Mouse (Mus musculus): Measurements from ENCODE around the gene Elf5.

Elf5 gene

DNA sequence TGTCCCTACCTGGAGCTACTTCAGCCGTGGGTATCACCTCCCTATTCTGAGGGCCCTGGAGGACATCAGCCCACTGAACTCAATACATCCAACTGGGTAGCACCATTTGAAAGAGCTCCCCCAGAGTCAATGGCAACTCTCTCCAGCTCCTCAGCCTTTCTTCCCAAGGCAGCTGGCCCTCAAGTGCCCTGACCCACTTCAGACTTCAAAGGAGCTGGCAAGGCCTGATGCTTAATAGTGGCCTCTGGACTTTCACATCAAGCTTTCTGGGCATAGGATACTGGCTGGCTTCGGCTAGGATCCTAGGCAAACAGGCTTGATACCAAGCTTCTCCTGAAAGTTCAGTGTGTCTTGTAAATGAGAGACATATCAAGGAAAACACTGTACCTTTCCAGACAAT, 23.6 kb downstream of the Elf5 start:
- no peak for DNase-seq (ENCODE audit: low read depth, low spot score)

- no peak for DNase-seq (ENCODE audit: low read depth, low spot score)
Observed at GRCm38 (mm10) chr2:103436534-103436933, 25.0 kb downstream of the Elf5 start.

DNA sequence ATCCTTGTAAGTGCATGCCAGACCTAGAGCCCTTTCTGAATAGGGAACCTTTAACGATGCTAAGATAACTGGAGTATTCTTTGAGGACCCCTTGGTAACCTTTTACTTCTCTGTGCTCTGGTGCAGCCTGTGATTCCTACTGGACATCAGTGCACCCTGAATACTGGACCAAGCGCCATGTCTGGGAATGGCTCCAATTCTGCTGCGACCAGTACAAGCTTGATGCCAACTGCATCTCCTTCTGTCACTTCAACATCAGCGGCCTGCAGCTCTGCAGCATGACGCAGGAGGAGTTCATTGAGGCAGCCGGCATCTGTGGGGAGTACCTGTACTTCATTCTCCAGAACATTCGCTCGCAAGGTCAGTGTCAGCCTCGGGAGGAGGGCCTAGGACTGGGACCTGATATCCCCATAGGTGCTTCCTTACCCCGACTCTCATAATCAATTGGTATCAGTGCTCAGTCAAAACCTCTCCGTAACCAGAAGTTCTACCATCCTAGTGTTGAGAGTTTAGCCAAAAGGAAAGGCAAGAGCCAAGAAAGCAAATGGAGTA, 27.7 kb downstream of the Elf5 start:
- no peak for DNase-seq (ENCODE audit: low read depth, low spot score)

DNA sequence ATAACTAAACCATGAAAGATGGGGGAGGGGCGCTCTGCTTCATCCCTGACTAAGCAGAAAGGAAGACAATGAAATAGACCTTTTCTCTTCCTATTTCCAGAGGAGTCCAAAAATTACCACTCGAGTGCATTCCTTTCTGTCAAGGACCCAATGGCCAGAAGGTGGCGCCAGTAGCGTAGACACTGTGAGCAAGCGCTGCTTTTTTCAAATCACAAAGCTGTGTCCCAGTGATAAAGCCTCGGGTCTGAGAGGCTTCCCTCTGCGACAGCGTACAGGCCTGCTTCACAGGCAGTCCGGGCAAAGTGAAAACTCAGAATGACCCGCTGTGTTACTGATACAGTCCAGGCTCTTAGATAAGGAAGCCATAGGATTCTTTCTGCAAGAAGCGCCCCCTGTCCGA, 28.2 kb downstream of the Elf5 start:
- peak; percentile 46 for DNase-seq (ENCODE audit: low read depth, low spot score)

DNA sequence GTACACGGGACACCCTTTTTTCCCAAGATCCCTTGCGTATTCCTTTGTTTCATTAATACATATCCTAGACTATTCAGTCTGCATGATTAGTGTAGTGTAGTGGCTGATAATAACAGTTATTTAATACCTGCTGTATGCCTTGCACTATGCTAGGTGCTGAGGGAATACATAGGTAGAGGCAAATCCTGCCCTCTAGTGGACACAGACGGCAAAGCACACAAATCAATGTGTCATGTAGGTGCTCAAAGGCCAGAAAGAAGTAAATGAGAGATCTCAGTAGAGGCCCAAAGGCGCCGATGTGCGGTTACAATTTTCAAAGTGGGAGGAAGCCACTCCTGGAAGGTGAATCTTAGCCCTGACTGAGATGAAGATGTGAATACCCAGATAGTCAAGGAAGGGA, 34.3 kb downstream of the Elf5 start:
- no peak for DNase-seq (ENCODE audit: low read depth, low spot score)

DNA sequence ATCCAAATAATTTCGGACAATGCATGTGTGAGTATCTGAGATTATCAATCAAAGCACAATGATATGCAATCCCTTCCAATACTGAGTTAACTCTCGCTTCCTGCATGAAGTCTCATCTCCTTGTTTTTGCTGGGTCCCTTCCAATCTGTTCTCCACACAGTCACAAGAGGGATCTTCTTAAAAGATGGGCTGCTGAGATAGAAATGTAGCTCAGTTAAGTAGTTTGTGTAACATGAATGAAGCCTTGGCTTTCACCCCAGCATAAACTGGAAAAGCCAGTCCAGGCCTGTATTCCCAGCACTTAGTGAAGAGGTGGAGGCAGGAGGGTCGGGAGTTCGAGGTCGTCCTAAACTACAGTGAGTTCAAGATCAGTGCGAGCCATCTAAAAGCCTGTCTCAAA, 34.8 kb downstream of the Elf5 start:
- no peak for DNase-seq (ENCODE audit: low read depth, low spot score)

GRCm38 (mm10) chr2:103448947-103449560, 37.6 kb downstream of the Elf5 start:
- DNase-seq (ENCODE audit: low read depth, low spot score), result no peak

- no peak for DNase-seq (ENCODE audit: low read depth, low spot score)
Observed at GRCm38 (mm10) chr2:103449813-103450212, 38.3 kb downstream of the Elf5 start.

- DNase-seq (ENCODE audit: low read depth, low spot score), result no peak
Observed at GRCm38 (mm10) chr2:103450267-103450666, 38.8 kb downstream of the Elf5 start.

DNA sequence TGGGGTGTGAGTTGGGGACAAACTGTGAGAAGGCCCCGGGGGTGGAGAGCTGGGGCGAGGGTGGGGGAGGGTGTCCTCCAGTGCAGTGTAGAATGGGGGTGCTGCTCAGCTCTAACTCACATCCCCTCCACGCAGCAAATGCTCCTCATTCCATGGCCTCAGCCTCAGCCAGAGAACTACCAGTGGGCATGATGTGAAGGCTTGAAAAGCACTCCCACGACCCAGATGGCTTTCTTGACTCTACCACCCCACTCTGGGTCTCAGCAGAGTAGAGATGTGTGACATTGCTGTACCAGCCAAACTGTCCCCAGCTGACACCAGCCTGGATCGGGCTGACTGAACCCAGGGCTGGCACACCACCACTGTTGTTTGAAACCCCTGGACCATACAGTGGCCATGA, 41.1 kb downstream of the Elf5 start:
- DNase-seq (ENCODE audit: low read depth, low spot score), result peak; percentile 40

GRCm38 (mm10) chr2:103455748-103456147, 44.3 kb downstream of the Elf5 start:
- DNase-seq (ENCODE audit: low read depth, low spot score), result no peak

GRCm38 (mm10) chr2:103456646-103457045, 45.2 kb downstream of the Elf5 start:
- DNase-seq (ENCODE audit: low read depth, low spot score), result peak; percentile 32

- DNase-seq (ENCODE audit: low read depth, low spot score), result no peak
Observed at GRCm38 (mm10) chr2:103457048-103457447, 45.6 kb downstream of the Elf5 start.

GRCm38 (mm10) chr2:103457628-103458027, 46.1 kb downstream of the Elf5 start:
- no peak for DNase-seq (ENCODE audit: low read depth, low spot score)

DNA sequence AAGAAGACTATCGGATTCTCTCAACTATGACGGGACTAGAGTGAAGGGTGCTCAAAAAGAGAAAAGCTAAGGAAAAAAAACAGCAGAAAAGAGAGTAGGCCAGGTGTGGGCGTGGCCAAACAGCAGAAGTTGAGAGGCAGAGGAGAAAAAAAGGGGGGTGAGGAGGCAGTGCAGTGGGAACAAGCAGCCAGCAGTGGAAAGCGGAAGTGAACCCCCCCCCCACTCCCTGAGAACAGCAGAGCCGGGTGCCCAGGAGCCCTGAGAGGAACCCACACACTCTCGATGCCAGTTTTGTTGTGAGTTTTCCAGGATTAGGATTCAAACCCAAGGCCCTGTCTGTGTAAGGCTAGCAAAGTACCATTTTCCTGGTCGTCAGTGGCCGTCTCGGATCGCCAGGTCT, 47.6 kb downstream of the Elf5 start:
- DNase-seq (ENCODE audit: low read depth, low spot score), result no peak

- DNase-seq (ENCODE audit: low read depth, low spot score), result no peak
Observed at GRCm38 (mm10) chr2:103461210-103461609, 49.7 kb downstream of the Elf5 start.

- no peak for DNase-seq (ENCODE audit: low read depth, low spot score)
Observed at GRCm38 (mm10) chr2:103461743-103462142, 50.3 kb downstream of the Elf5 start.

GRCm38 (mm10) chr2:103462746-103463145, 51.3 kb downstream of the Elf5 start:
- DNase-seq (ENCODE audit: low read depth, low spot score), result no peak

DNA sequence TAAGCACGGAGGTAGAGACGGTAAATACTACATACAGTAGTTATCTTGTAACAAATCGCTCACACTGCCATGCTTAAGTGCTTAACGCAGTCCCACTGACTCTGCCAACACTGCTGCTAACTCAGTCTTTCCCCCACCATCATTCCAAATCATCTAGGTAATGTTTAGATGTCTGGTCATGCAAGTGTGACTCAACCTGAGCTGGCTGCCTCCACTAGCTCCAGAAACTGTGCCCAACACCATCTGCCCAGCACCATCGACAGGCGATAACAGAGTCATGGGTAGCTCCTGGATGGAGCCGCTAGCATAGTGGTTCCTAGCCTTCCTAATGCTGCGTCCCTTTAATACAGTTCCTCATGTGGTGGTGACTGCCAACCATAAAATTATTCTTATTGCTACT, 53.0 kb downstream of the Elf5 start:
- no peak for DNase-seq (ENCODE audit: low read depth, low spot score)

- DNase-seq (ENCODE audit: low read depth, low spot score), result no peak
Observed at GRCm38 (mm10) chr2:103465429-103465828, 53.9 kb downstream of the Elf5 start.

- DNase-seq (ENCODE audit: low read depth, low spot score), result no peak
Observed at GRCm38 (mm10) chr2:103466272-103466671, 54.8 kb downstream of the Elf5 start.

DNA sequence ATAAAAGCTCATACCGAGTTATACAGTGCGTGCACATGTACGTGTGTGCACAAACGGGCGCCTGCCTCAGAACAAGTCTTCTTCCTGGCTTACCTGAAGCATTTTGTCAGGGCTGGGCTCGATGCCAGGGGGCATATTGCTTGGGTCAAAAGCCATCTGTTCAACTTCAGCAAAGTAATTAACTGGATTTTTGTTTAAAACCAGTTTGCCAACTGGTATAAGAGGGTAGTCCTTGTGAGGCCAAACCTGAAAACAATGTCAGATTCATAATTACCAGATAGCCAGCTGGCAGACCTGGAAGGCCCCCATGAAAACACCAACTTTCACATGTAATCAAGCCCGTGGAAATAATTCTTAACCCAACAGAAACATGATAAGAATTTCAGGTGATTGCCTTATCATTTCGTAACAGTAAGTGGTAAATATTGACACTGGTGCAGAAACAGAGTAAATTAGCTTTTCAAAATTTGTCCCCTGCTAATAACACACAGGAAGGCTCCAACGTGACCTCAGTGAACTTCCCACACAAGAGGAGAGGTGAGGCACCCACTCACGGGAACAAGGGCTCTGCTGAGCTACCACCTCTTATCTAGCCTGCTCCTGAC, 55.6 kb downstream of the Elf5 start:
- no peak for DNase-seq (ENCODE audit: low read depth, low spot score)

GRCm38 (mm10) chr2:103473362-103473761, 61.9 kb downstream of the Elf5 start:
- no peak for DNase-seq (ENCODE audit: low read depth, low spot score)

Measured in telencephalon, adult 2 months (tissue).